Mouse (Mus musculus) hindbrain, embryonic 10.5 days (tissue): ENCODE data around the gene Rap1gap. TPM values are rescaled to one million over a fixed set of nuclear protein-coding genes. Genes with fewer than 3 reads are reported as not detected.

ENCODE experiments used
- DNase-seq: peaks from one replicate; pipeline ENCODE4 v3.0.0-alpha.2; 2017; ENCODE audit warnings: low spot score
- H3K27ac ChIP-seq: fragments of 300-500 bp; sonication (generic); 2 replicates; pipeline ENCODE4 v1.5.1; 2016; ENCODE audit warnings: mild to moderate bottlenecking, moderate library complexity
- H3K27me3 ChIP-seq: fragments of 300-500 bp; sonication (generic); 2 replicates; pipeline ENCODE4 v1.6.1; 2016; ENCODE audit warnings: mild to moderate bottlenecking; ENCODE audit not compliant: poor library complexity, insufficient read depth, severe bottlenecking
- H3K36me3 ChIP-seq: fragments of 300-500 bp; sonication (generic); 2 replicates; pipeline ENCODE4 v1.6.1; 2016; ENCODE audit warnings: mild to moderate bottlenecking, moderate library complexity
- H3K4me1 ChIP-seq: fragments of 300-500 bp; sonication (generic); replicated peaks from 2 replicates; pipeline ENCODE4 v1.6.1; 2016; ENCODE audit warnings: mild to moderate bottlenecking
- H3K4me3 ChIP-seq: fragments of 300-500 bp; sonication (generic); 2 replicates; pipeline ENCODE4 v1.5.1; 2016; ENCODE audit warnings: mild to moderate bottlenecking, moderate library complexity
- H3K9me3 ChIP-seq: fragments of 300-500 bp; sonication (generic); 2 replicates; pipeline ENCODE4 v1.6.1; 2016; ENCODE audit warnings: mild to moderate bottlenecking, moderate library complexity
- WGBS: fragments of 180-500 bp; shearing (Covaris S2); methylation state at CpG from one replicate; pipeline ENCODE4 v1.1.7; 2016; 5-methylcytosine and 5-hydroxymethylcytosine counted together
- polyA plus RNA-seq: library from polyadenylated mRNA; unstranded; fragments of >200 nt; fragmentation: Nextera tagmentation; extraction: Ambion mirVana; gene quantifications from 2 replicates; pipeline ENCODE4 v1.2.1, GENCODE M21; 2016

Gene Rap1gap
- polyA plus RNA-seq: 6.3 and 13.4 TPM in 2 replicates

DNA sequence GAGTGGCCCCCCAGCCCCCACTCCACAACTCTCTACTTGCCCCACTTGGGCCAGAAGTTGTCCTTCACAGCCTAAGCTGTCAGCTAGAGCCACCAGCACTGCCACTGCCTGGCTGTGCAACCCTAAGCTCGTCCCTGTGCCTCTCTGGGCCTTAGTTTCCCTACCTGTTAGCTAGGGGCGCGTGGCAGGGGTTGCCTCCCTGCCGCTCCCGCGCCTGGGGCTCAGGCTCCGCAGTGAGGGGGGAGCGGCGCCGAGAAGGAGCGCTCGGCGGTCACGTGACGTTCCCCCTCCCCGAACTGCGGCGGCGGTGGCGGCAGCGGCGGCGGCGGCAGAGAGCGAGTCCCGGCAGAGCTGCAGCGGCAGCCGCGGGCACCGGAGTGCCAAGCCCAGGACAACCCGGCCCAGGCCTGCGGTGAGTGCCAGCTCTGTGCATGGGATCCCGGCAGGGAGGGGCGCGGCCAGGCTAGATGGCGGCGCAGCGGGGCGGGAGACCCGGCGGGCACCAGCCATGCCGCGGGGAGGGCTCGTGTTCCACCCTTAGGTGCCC lies at the start of gene Rap1gap:
Rap1gap (plus strand) TSS at position 294 of the 547 bp plus-strand sequence.
- Histone ChIP-seq H3K9me3 (no peaks in the 10 kb centered on the region), H3K4me1 (peaks cover 58% of the 10 kb centered on the region), H3K27ac (peak within 1 kb of the TSS; percentile 81), H3K4me3 (peak within 1 kb of the TSS; percentile 73), H3K36me3 (no peaks in the 10 kb centered on the region), H3K27me3 (peaks cover 53% of the 10 kb centered on the region)
- 2% methylated on average over 44 of the region's 44 CpGs for WGBS
- DNase-seq: peak; percentile 52

- Histone ChIP-seq H3K27ac (no peak overlapping the region), H3K4me3 (no peak overlapping the region), H3K9me3 (no peaks in the 10 kb centered on the region), H3K4me1 (peaks cover 9% of the 10 kb centered on the region), H3K36me3 (peaks cover 97% of the 10 kb centered on the region), H3K27me3 (no peaks in the 10 kb centered on the region)
- no peak for DNase-seq
- 94% methylated on average over 8 of the region's 8 CpGs for WGBS
These were observed 41.7 kb upstream of the Rap1gap start for GRCm38 (mm10) chr4:137622847-137623246.

GRCm38 (mm10) chr4:137627476-137628235 lies 36.9 kb upstream of the Rap1gap start:
- 56% methylated on average over 8 of the region's 8 CpGs for WGBS
- Histone ChIP-seq H3K4me3 (no peak overlapping the region), H3K27ac (no peak overlapping the region), H3K9me3 (no peaks in the 10 kb centered on the region), H3K4me1 (peaks cover 13% of the 10 kb centered on the region), H3K36me3 (peaks cover 98% of the 10 kb centered on the region), H3K27me3 (no peaks in the 10 kb centered on the region)
- DNase-seq: peak; percentile 37

GRCm38 (mm10) chr4:137628400-137628799 lies 36.1 kb upstream of the Rap1gap start:
- 83% methylated on average over 6 of the region's 6 CpGs for WGBS
- no peaks in the 10 kb centered on the region for H3K27me3 ChIP-seq
- no peak for DNase-seq
- peaks cover 13% of the 10 kb centered on the region for H3K4me1 ChIP-seq
- no peaks in the 10 kb centered on the region for H3K9me3 ChIP-seq
- no peak overlapping the region for H3K4me3 ChIP-seq
- H3K36me3 ChIP-seq: peaks cover 98% of the 10 kb centered on the region
- no peak overlapping the region; the same call in 1 of the 2 replicates for H3K27ac ChIP-seq

DNA sequence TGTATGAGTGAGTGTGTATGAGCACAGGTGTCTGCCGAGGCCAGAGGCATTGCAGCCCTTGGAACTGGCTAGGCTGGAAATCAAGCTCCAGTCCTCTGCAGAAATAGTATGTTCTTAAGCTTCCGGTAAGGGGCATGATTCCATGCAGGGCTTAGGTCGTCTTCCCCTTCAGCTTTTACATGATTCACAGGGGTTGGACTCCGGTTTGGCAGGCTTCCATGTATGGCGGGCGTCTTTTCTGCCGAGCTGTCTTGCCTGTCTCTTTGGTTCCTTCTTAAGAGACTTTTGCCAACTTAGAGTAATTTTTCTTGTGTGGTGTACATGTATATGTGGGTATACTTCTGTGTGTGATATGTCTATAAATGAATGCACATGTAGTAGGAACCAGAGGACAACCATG lies 35.2 kb upstream of the Rap1gap start:
- Histone ChIP-seq H3K36me3 (peaks cover 98% of the 10 kb centered on the region), H3K4me1 (peaks cover 13% of the 10 kb centered on the region), H3K27me3 (no peaks in the 10 kb centered on the region), H3K27ac (no peak overlapping the region), H3K4me3 (no peak overlapping the region), H3K9me3 (no peaks in the 10 kb centered on the region)
- no peak for DNase-seq
- 94% methylated on average over 7 of the region's 7 CpGs for WGBS

DNA sequence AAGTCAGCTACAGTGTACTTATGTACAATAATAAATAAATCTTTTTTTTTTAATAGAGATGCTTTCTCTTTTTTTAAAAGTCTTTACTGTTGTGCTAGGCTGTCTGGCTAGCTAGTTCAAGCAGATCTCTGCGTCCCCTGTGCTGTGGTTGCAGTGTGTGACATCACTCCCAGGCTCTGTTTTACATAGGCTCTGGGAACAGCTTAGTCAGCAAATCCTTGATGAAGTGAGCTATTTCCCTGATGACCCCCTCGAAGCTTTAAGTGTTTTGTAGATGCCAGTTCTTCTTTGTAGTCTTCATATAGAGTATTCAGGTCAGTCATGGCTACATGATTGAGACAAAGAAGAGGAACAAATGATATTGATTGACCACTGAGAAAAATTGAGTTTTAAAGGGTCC lies 34.4 kb upstream of the Rap1gap start:
- 91% methylated on average over 2 of the region's 2 CpGs for WGBS
- peaks cover 98% of the 10 kb centered on the region for H3K36me3 ChIP-seq

GRCm38 (mm10) chr4:137631596-137631995 lies 32.9 kb upstream of the Rap1gap start:
- Histone ChIP-seq H3K36me3 (peaks cover 99% of the 10 kb centered on the region), H3K27me3 (no peaks in the 10 kb centered on the region), H3K4me3 (no peak overlapping the region), H3K9me3 (no peaks in the 10 kb centered on the region), H3K27ac (no peak overlapping the region), H3K4me1 (peaks cover 13% of the 10 kb centered on the region)
- DNase-seq: no peak
- WGBS: 80% methylated on average over 3 of the region's 3 CpGs

More for the DNA sequence above, 34.4 kb upstream of the Rap1gap start:
- H3K9me3 ChIP-seq: no peaks in the 10 kb centered on the region
- peaks cover 13% of the 10 kb centered on the region for H3K4me1 ChIP-seq
- no peak for DNase-seq
- H3K27me3 ChIP-seq: no peaks in the 10 kb centered on the region
- H3K4me3 ChIP-seq: no peak overlapping the region
- no peak overlapping the region for H3K27ac ChIP-seq

- DNase-seq: no peak
- 87% methylated on average over 4 of the region's 4 CpGs for WGBS
- H3K36me3 ChIP-seq: peaks cover 100% of the 10 kb centered on the region
These were observed 31.1 kb upstream of the Rap1gap start for GRCm38 (mm10) chr4:137633394-137633793.

GRCm38 (mm10) chr4:137636597-137636996 lies 27.9 kb upstream of the Rap1gap start:
- H3K4me3 ChIP-seq: no peak overlapping the region
- H3K27me3 ChIP-seq: no peaks in the 10 kb centered on the region
- peaks cover 100% of the 10 kb centered on the region for H3K36me3 ChIP-seq
- no peak for DNase-seq
- H3K4me1 ChIP-seq: no peaks in the 10 kb centered on the region
- no peak overlapping the region for H3K27ac ChIP-seq
- WGBS: 97% methylated on average over 3 of the region's 3 CpGs
- H3K9me3 ChIP-seq: no peaks in the 10 kb centered on the region

More at GRCm38 (mm10) chr4:137633394-137633793, 31.1 kb upstream of the Rap1gap start:
- Histone ChIP-seq H3K9me3 (no peaks in the 10 kb centered on the region), H3K27me3 (no peaks in the 10 kb centered on the region), H3K27ac (no peak overlapping the region), H3K4me3 (no peak overlapping the region), H3K4me1 (peaks cover 2% of the 10 kb centered on the region; the same call in 1 of the 2 replicates)

GRCm38 (mm10) chr4:137641556-137641955 lies 23.0 kb upstream of the Rap1gap start:
- Histone ChIP-seq H3K4me1 (no peaks in the 10 kb centered on the region), H3K27ac (no peak overlapping the region), H3K9me3 (no peaks in the 10 kb centered on the region), H3K27me3 (no peaks in the 10 kb centered on the region), H3K36me3 (peaks cover 98% of the 10 kb centered on the region), H3K4me3 (no peak overlapping the region)
- DNase-seq: no peak
- WGBS: 91% methylated on average over 5 of the region's 5 CpGs

- Histone ChIP-seq H3K36me3 (peaks cover 98% of the 10 kb centered on the region), H3K4me1 (no peaks in the 10 kb centered on the region), H3K27me3 (no peaks in the 10 kb centered on the region), H3K27ac (no peak overlapping the region), H3K4me3 (no peak overlapping the region), H3K9me3 (no peaks in the 10 kb centered on the region)
- 70% methylated on average over 2 of the region's 2 CpGs for WGBS
- DNase-seq: no peak
These were observed 22.4 kb upstream of the Rap1gap start for GRCm38 (mm10) chr4:137642101-137642500.

- peaks cover 97% of the 10 kb centered on the region for H3K36me3 ChIP-seq
- no peak overlapping the region for H3K27ac ChIP-seq
- H3K27me3 ChIP-seq: no peaks in the 10 kb centered on the region
- H3K4me3 ChIP-seq: no peak overlapping the region
- WGBS: 87% methylated on average over 2 of the region's 2 CpGs
- no peaks in the 10 kb centered on the region for H3K9me3 ChIP-seq
- no peak for DNase-seq
- H3K4me1 ChIP-seq: no peaks in the 10 kb centered on the region
These were observed 21.1 kb upstream of the Rap1gap start for GRCm38 (mm10) chr4:137643459-137643858.

DNA sequence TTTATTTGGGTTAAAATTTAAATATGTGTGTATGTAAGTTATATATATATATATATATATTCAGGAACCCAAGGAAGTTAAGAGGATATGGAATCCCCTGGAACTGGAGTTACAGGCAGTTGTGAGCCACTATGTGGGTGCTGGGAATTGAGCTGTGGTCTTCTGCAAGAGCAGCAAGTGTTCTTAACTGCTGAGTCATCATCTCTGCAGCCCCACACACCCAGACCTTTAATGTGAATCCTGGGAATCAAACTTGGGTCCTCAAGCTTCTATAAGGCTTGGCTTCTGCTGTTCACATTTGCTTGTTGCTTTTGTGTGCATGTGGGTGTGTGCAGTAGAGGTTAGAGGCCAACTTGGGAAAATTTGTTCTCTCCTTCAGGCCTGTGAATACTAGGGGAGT lies 18.3 kb upstream of the Rap1gap start:
- no peaks in the 10 kb centered on the region for H3K27me3 ChIP-seq
- H3K9me3 ChIP-seq: no peaks in the 10 kb centered on the region
- no peak overlapping the region for H3K27ac ChIP-seq
- peaks cover 97% of the 10 kb centered on the region for H3K36me3 ChIP-seq
- no peaks in the 10 kb centered on the region for H3K4me1 ChIP-seq
- no peak overlapping the region for H3K4me3 ChIP-seq
- no peak for DNase-seq
